Mouse (Mus musculus) CH12F3 (cell line): ENCODE measurements around the gene Tm4sf4.

Experiments
- in situ Hi-C: fragments of 300-500 bp; cut with MboI; formaldehyde crosslinking; loops from 2 replicates; pipeline ENCODE4 v1.14.3; 2020; ENCODE audit warnings: low sequenced_read_pairs

Tm4sf4 gene

DNA sequence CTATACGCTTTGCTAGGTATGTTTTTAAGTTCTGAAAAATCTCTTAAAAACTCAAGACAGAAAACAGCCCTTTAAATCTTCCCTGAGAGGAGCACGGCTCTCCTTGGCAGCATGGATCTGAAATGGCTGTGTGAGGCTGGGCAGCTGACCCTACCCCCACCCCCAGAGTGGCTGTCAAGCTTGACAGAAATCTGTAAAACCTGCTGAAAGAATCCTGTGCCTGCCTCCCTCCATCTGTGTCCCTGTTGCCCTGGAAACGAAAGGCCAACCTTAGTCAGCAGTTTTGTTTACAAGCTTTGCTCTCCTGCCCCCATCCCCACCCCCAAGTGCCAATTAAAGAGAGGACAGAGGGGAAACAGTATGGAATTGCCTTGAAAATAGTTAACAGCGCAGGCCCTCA, 47.3 kb downstream of the Tm4sf4 start:
- in situ Hi-C loops: no loop called here

DNA sequence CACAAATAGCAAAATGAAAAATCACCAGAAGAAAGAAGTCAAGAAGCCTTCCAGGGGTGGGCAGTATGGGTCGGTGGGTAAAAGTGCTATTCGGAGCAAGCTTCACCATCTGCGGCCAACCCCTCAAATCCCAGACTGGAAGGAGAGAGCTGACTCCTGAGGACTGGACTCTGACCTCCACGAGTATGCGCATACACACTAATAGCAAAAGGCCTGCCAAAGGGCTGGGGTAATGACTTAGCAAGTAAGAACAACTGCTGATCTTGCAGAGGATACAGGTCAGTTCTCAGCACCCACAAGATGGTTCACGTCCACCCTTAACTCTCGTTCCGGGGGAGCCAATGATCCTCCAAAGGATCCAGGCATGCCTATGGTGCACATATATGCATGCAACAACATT, 49.3 kb downstream of the Tm4sf4 start:
- in situ Hi-C loops: no loop called here

- in situ Hi-C loops: no loop called here
Observed at GRCm38 (mm10) chr3:57480640-57481039, 55.5 kb downstream of the Tm4sf4 start.

DNA sequence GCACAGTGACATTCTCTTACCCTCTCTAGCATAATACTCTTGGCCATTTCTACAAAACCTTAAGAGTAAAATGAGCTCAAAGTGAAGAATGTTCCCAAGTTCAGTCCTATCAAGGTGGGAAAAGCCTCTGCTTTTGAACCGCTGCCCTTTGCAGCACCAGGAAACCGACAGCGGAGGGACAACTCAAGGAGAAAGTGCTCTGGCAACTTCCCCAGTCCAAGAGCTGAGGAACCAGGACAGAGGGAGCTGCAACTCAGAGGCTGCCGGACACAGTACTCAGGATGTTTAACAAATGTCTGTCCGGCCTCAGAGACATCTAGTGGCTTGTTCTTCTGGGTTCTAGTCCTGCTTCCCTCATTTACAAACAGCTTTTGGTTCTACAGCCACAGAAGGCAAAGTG, 56.9 kb downstream of the Tm4sf4 start:
- in situ Hi-C loops: no loop called here

DNA sequence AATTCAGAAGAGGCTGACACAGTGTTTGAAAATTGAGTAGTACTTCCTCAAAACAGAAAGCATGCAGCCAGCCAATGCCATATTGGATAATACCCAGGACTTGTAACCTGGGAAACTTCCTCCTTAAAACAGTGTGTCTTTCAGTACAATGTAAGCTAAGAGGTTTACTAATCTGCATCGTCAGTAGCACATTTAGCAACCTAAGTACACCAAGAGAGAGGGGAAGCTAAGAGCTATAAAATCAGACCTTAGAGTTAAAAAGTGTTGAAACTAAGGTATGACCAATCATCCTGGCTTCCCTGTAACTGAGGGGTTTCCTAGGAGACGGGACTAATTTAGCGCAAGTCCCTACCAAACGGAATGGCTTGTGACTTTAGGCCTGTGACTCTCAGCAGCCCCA, 61.0 kb downstream of the Tm4sf4 start:
- in situ Hi-C loops: no loop called here

DNA sequence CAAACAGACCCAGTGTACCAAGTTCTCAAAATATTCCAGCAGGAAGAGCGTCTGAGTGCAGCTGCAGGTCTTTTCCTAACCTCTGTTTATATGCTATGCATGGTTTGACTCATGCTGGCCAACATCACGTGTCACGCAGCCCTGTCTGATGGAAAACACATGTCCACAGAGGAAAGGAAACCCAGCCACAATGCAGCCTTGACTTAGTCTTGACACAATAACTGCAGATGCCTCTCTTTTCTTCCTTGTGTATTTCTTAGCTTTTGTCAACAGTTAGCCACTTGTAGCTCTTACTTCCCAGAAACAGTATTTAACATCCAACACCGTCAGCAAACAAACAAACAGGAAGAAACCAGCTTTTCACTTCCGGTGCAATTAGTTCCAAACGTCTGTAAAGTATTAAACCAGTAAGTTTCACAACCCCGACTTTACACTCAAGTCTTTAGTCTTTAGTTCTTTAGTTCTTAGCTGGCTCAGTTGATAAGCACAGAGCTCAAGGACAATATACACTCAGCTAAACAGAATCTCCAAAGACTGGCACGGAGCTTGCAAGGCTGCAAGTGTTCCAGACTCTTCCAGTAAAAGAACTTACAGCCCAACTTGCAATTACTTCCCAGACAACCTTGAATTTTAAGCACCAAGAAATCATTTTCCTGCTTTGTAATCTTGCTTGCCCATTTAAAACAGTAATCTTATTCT, 62.5 kb downstream of the Tm4sf4 start:
- in situ Hi-C loops: no loop called here
